Mouse (Mus musculus) ES-E14 (cell line): Measurements from ENCODE around the gene Fbxo42. TPM values are rescaled to one million over a fixed set of nuclear protein-coding genes. Genes with fewer than 3 reads are reported as not detected.

ENCODE experiments used
- DNase-seq: peaks from one replicate; pipeline ENCODE4 v3.0.0-alpha.2; 2013; ENCODE audit warnings: low read depth, low spot score
- H3K27ac ChIP-seq: 2 replicates; pipeline ENCODE4 v1.5.1; 2012; ENCODE audit warnings: low read depth, mild to moderate bottlenecking, low read length, moderate library complexity, mixed read lengths; ENCODE audit not compliant: poor library complexity, insufficient read depth, severe bottlenecking
- H3K36me3 ChIP-seq: 2 replicates; pipeline ENCODE4 v1.6.1; 2012; ENCODE audit warnings: mild to moderate bottlenecking, low read length, moderate library complexity, mixed read lengths; ENCODE audit not compliant: control insufficient read depth, poor library complexity, insufficient read depth, severe bottlenecking
- H3K4me1 ChIP-seq, 2 experiments: fragments of 150-350 bp in 1 of 2; sonication (generic) in 1 of 2; 2 replicates each; pipeline ENCODE4 v1.6.1; 2012; ENCODE audit warnings: low read length in 2 of 2, mild to moderate bottlenecking in 1 of 2, mixed read lengths in 1 of 2; ENCODE audit not compliant: control insufficient read depth in 2 of 2, insufficient read depth in 2 of 2, poor library complexity in 1 of 2
- H3K4me3 ChIP-seq, 2 experiments: fragments of 150-350 bp in 1 of 2; sonication (generic) in 1 of 2; 2 replicates each; pipeline ENCODE4 v1.5.1; 2012; ENCODE audit warnings: low read length in 2 of 2, low read depth in 1 of 2, mild to moderate bottlenecking in 1 of 2, mixed read lengths in 1 of 2; ENCODE audit not compliant: insufficient read depth in 1 of 2, poor library complexity in 1 of 2, severe bottlenecking in 1 of 2
- H3K9ac ChIP-seq: 2 replicates; pipeline ENCODE4 v1.6.1; 2012; ENCODE audit warnings: low read depth, mild to moderate bottlenecking, low read length, mixed read lengths; ENCODE audit not compliant: poor library complexity, insufficient read depth, severe bottlenecking
- H3K9me3 ChIP-seq: fragments of 150-350 bp; sonication (generic); 2 replicates; pipeline ENCODE4 v1.6.1; 2012; ENCODE audit warnings: low read depth, mild to moderate bottlenecking, low read length; ENCODE audit not compliant: control insufficient read depth, insufficient read depth
- CHD2 ChIP-seq: IDR thresholded peaks from 2 replicates; pipeline ENCODE4 v1.6.1; 2014; ENCODE audit warnings: mild to moderate bottlenecking, low read depth, low read length, inconsistent platforms
- HCFC1 ChIP-seq: IDR thresholded peaks from 2 replicates; pipeline ENCODE4 v1.6.1; 2012; ENCODE audit warnings: low read length, inconsistent platforms, borderline replicate concordance; ENCODE audit not compliant: insufficient read depth
- MAFK ChIP-seq: IDR thresholded peaks from 2 replicates; pipeline ENCODE4 v1.6.1; 2014; ENCODE audit warnings: mild to moderate bottlenecking, low read depth, low read length, inconsistent platforms; ENCODE audit not compliant: insufficient read depth
- ZC3H11A ChIP-seq: IDR thresholded peaks from 2 replicates; pipeline ENCODE4 v1.6.1; 2012; ENCODE audit warnings: low read depth, mild to moderate bottlenecking, inconsistent platforms, low read length, borderline replicate concordance
- ZNF384 ChIP-seq: IDR thresholded peaks from 2 replicates; pipeline ENCODE4 v1.6.1; 2012; ENCODE audit warnings: low read depth, low read length, inconsistent platforms
- in situ Hi-C, 2 experiments: fragments of 600-800 bp; cut with MboI; formaldehyde crosslinking; loops; one replicate each; pipeline ENCODE4 v1.15.1; 2025; ENCODE audit warnings: low sequenced_read_pairs in 2 of 2, inconsistent platforms in 1 of 2; ENCODE audit not compliant: unreplicated experiment in 2 of 2
- total RNA-seq: library from RNA; depleted of rRNA; stranded (reverse); fragments of 300-350 nt; gene quantifications from 2 replicates; pipeline ENCODE4 v1.2.3, GENCODE M21; 2012

Fbxo42 gene
- total RNA-seq, 1 experiment: 14.0 TPM

DNA sequence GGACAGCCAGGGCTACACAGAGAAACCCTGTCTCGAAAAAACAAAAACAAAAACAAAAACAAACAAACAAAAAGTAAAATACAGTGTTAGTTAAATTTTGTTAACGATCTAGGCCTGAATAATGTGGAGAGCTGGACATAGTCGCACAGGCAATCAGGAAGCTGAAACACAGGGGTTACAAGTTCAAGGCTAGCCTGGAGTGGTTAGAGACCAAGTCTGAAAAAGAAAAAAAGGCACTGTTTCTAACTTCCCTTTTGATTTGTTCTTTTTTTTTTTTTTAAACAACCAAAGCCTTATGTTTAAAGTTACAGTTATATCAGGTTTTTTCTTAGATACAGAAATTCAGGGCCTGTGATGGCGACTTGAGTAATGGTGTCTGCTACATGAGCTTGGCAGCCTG lies 12.5 kb downstream of the Fbxo42 start:
- peaks cover 15 to 33% of the 10 kb centered on the region in 2 experiments for H3K4me1 ChIP-seq
- no peak overlapping the region for H3K27ac ChIP-seq
- TF ChIP-seq ZC3H11A (no peak), MAFK (no peak), HCFC1 (no peak), CHD2 (no peak), ZNF384 (no peak)
- no peaks in the 10 kb centered on the region for H3K9me3 ChIP-seq
- no peak overlapping the region for H3K4me3 ChIP-seq
- in situ Hi-C loops: no loop called here
- no peak for DNase-seq
- H3K9ac ChIP-seq: no peak overlapping the region
- peaks cover 2% of the 10 kb centered on the region; the same call in 1 of the 2 replicates for H3K36me3 ChIP-seq

DNA sequence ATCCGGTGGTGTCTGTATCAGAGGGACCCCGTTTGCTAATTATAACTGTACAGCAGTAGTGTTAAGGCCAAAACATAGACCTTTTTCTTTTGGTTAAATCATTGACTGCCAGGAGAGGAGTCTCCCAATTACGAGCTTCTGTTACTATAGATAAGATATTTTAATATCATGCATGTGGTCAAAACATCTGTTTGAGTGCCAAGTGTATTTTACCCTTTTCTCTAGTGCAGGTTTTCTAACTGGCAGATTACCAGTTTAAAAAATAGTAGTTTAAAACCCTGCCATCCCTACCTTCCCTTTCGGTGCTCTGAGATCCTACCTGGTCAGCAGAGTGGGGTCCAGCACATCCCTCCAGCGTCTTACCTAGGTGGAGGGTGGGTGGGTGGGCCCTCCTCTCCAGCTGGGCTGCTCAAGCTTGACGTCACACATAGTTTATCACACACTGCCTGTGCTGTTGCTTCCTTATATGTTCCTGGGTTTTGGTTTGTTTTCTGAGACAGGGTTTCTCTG lies 14.0 kb downstream of the Fbxo42 start:
- Histone ChIP-seq H3K9ac (no peak overlapping the region), H3K9me3 (no peaks in the 10 kb centered on the region), H3K36me3 (no peaks in the 10 kb centered on the region), H3K4me3 (no peak overlapping the region), H3K27ac (no peak overlapping the region), H3K4me1 (peaks cover 20 to 35% of the 10 kb centered on the region in 2 experiments)
- no peak for DNase-seq
- TF ChIP-seq ZNF384: no peak
- TF ChIP-seq CHD2: no peak
- no peak for TF ChIP-seq HCFC1
- TF ChIP-seq ZC3H11A: no peak
- TF ChIP-seq MAFK: no peak
- in situ Hi-C loops: no loop called here

GRCm38 (mm10) chr4:141163729-141164128 lies 16.0 kb downstream of the Fbxo42 start:
- H3K36me3 ChIP-seq: no peaks in the 10 kb centered on the region; the same call in 1 of the 2 replicates
- TF ChIP-seq MAFK (peak; percentile 73), CHD2 (no peak)
- H3K9me3 ChIP-seq: no peaks in the 10 kb centered on the region
- H3K4me3 ChIP-seq: 0 out of 4 replicates have a peak overlapping the region, but pooled peaks of 1 of the 2 experiments have one; percentile 4
- peak overlapping the region; percentile 32; the same call in 1 of the 2 replicates for H3K27ac ChIP-seq
- H3K9ac ChIP-seq: no peak overlapping the region
- in situ Hi-C loops: no loop called here
- DNase-seq: no peak
- H3K4me1 ChIP-seq: peaks cover 16 to 28% of the 10 kb centered on the region in 2 experiments

DNA sequence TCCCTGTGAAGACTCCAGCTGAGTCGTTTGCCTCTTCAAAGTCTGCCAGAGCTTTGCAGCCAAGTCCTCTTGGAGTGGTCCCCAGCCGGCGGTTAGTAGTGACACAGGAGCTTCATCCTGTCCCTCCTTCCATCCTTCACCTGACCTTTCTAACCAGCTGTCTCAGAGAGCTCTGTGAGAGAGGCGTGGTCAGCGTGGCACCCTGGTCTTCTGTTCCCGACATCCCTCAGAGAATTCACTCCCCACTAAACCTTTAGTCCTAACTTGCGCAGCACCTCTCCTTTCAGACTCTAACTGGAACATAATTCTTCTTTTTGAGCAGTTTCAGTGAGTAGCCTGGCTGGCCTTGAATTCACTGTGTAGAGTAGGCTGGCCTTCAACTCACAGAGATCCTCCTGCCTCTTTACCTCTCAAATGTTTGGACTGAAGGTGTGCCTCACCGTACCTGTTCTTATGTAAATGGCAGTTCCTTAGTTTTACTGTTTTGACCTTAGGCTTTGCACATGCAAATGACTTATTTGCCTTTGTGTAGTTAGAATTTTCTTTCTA lies 18.1 kb downstream of the Fbxo42 start:
- Histone ChIP-seq H3K4me1 (peaks cover 12 to 15% of the 10 kb centered on the region in 2 experiments), H3K36me3 (peaks cover 6% of the 10 kb centered on the region)

More for the DNA sequence above, 18.1 kb downstream of the Fbxo42 start:
- Histone ChIP-seq H3K27ac (peak overlapping the region; percentile 92), H3K9me3 (no peaks in the 10 kb centered on the region), H3K9ac (no peak overlapping the region), H3K4me3 (peak overlapping the region in 1 of 2 experiments; percentile 41; a peak in 2 of 4 replicates)
- peak; percentile 77 for DNase-seq
- in situ Hi-C loops: no loop called here
- TF ChIP-seq ZC3H11A (no peak), MAFK (no peak), CHD2 (no peak), ZNF384 (peak; percentile 81), HCFC1 (no peak)
